Comparison of ENCODE assay signal across 12 mouse cellular contexts in genomic region chr2:71250841-71251240, GRCm38 (mm10). TPM values are rescaled to one million over a fixed set of nuclear protein-coding genes. Genes with fewer than 3 reads are reported as not detected.
DNase-seq lines count a peak whose midpoint lies in the region; ATAC-seq and TF ChIP-seq lines count a peak whose summit lies in the region.
"Had no signal": no experiment of that assay in that cellular context is flagged by ENCODE, and none has a peak within 500 bp of the region (broad histone marks: within the 10 kb centered on the region; RNA-seq: fewer than 3 reads in every experiment).

No protein-coding gene starts in this region.

- H3K4me1 ChIP-seq in hindbrain, postnatal 0 days (ENCODE audit: insufficient read depth, low read length), result 0 out of 2 replicates have a peak, but pooled peaks cover 5% of the 10 kb centered on the region
- peaks cover 2% of the 10 kb centered on the region; the same call in 1 of the 2 replicates for H3K4me1 ChIP-seq in hindbrain, embryonic 16.5 days (ENCODE audit: control insufficient read depth, insufficient read depth, low read depth, low read length)
- no peaks in the 10 kb centered on the region for H3K4me1 ChIP-seq in midbrain, embryonic 14.5 days (ENCODE audit: control insufficient read depth, insufficient read depth, low read length)
- no peaks in the 10 kb centered on the region for H3K4me1 ChIP-seq in midbrain, embryonic 16.5 days (ENCODE audit: control insufficient read depth, insufficient read depth, low read length)
- H3K4me1 ChIP-seq: neural tube, embryonic 12.5 days had no signal

- 79% methylated on average over 5 of the region's 5 CpGs for WGBS in hindbrain, postnatal 0 days
- WGBS in hindbrain, embryonic 16.5 days, result 79% methylated on average over 5 of the region's 5 CpGs
- WGBS in midbrain, embryonic 14.5 days, result 82% methylated on average over 5 of the region's 5 CpGs
- WGBS in midbrain, embryonic 16.5 days, result 80% methylated on average over 5 of the region's 5 CpGs

- H3K27ac ChIP-seq in hindbrain, postnatal 0 days, result no peak overlapping the region
- H3K27ac ChIP-seq in hindbrain, embryonic 16.5 days (ENCODE audit: low read depth, low read length), result no peak overlapping the region
- no peak overlapping the region for H3K27ac ChIP-seq in midbrain, embryonic 14.5 days (replicated peaks; ENCODE audit: low read depth, low read length)
- no peak overlapping the region for H3K27ac ChIP-seq in midbrain, embryonic 16.5 days (ENCODE audit: low read length)
- H3K27ac ChIP-seq: neural tube, embryonic 12.5 days had no signal

- no peak for ATAC-seq in hindbrain, postnatal 0 days
- ATAC-seq in hindbrain, embryonic 16.5 days, result no peak
- ATAC-seq in midbrain, embryonic 14.5 days (ENCODE audit: low FRiP score, low TSS enrichment), result no peak
- ATAC-seq in midbrain, embryonic 16.5 days, result no peak

- no peaks in the 10 kb centered on the region for H3K27me3 ChIP-seq in hindbrain, postnatal 0 days (ENCODE audit: insufficient read depth, low read length)
- no peaks in the 10 kb centered on the region for H3K27me3 ChIP-seq in hindbrain, embryonic 16.5 days (replicated peaks; ENCODE audit: control insufficient read depth, insufficient read depth, low read length)
- H3K27me3 ChIP-seq in midbrain, embryonic 14.5 days (ENCODE audit: control insufficient read depth, insufficient read depth, low read length), result no peaks in the 10 kb centered on the region
- no peaks in the 10 kb centered on the region for H3K27me3 ChIP-seq in midbrain, embryonic 16.5 days (ENCODE audit: control insufficient read depth, insufficient read depth, low read depth, low read length)
- H3K27me3 ChIP-seq: neural tube, embryonic 12.5 days had no signal

- H3K4me3 ChIP-seq in hindbrain, postnatal 0 days (ENCODE audit: low read length), result no peak overlapping the region
- no peak overlapping the region for H3K4me3 ChIP-seq in hindbrain, embryonic 16.5 days (ENCODE audit: low read length)
- H3K4me3 ChIP-seq in midbrain, embryonic 14.5 days (replicated peaks; ENCODE audit: low read depth, low read length), result no peak overlapping the region
- no peak overlapping the region for H3K4me3 ChIP-seq in midbrain, embryonic 16.5 days (ENCODE audit: low read depth, low read length)
- H3K4me3 ChIP-seq: neural tube, embryonic 12.5 days had no signal

- H3K9ac ChIP-seq in hindbrain, postnatal 0 days (replicated peaks; ENCODE audit: low read length), result no peak overlapping the region
- no peak overlapping the region for H3K9ac ChIP-seq in hindbrain, embryonic 16.5 days (ENCODE audit: low read depth, low read length)
- no peak overlapping the region for H3K9ac ChIP-seq in midbrain, embryonic 14.5 days (replicated peaks; ENCODE audit: low read length)
- no peak overlapping the region for H3K9ac ChIP-seq in midbrain, embryonic 16.5 days (ENCODE audit: low read depth, low read length)
- H3K9ac ChIP-seq: neural tube, embryonic 12.5 days had no signal

- peaks cover 53% of the 10 kb centered on the region; the same call in 1 of the 2 replicates for H3K36me3 ChIP-seq in hindbrain, postnatal 0 days (ENCODE audit: insufficient read depth, low read length)
- peaks cover 18% of the 10 kb centered on the region for H3K36me3 ChIP-seq in hindbrain, embryonic 16.5 days (ENCODE audit: control insufficient read depth, insufficient read depth, low read length)
- peaks cover 79% of the 10 kb centered on the region for H3K36me3 ChIP-seq in midbrain, embryonic 14.5 days (ENCODE audit: control insufficient read depth, insufficient read depth, low read length)
- H3K36me3 ChIP-seq in midbrain, embryonic 16.5 days (ENCODE audit: control insufficient read depth, insufficient read depth, low read length), result peaks cover 18% of the 10 kb centered on the region

- no peak overlapping the region for H3K4me2 ChIP-seq in hindbrain, postnatal 0 days (ENCODE audit: low read depth, low read length)
- H3K4me2 ChIP-seq in hindbrain, embryonic 16.5 days (ENCODE audit: low read length), result no peak overlapping the region
- no peak overlapping the region for H3K4me2 ChIP-seq in midbrain, embryonic 14.5 days (ENCODE audit: low read length)
- no peak overlapping the region for H3K4me2 ChIP-seq in midbrain, embryonic 16.5 days (ENCODE audit: low read length)
- H3K4me2 ChIP-seq: neural tube, embryonic 12.5 days had no signal

- peak; percentile 39 for DNase-seq in hindbrain, postnatal 0 days (ENCODE audit: low spot score)
- DNase-seq in midbrain, embryonic 14.5 days, result peak; percentile 59
- peak; percentile 56 for DNase-seq in adipocyte (ENCODE audit: low spot score)
- peak; percentile 20 for DNase-seq in retina, postnatal 7 days (ENCODE audit: low read depth, low spot score)
- DNase-seq in natural killer cell, adult 2 months (ENCODE audit: low spot score in 2 of 2), result no peak
- DNase-seq: cerebellum, adult 2 months; heart, postnatal 4 days; lung, postnatal 10 days; spleen, adult 18-20 months had no signal

- H3K9me3 ChIP-seq in hindbrain, postnatal 0 days (ENCODE audit: low read length), result no peaks in the 10 kb centered on the region
- no peaks in the 10 kb centered on the region for H3K9me3 ChIP-seq in hindbrain, embryonic 16.5 days (ENCODE audit: control insufficient read depth, low read length)
- no peaks in the 10 kb centered on the region for H3K9me3 ChIP-seq in midbrain, embryonic 14.5 days (ENCODE audit: control insufficient read depth, low read length)
- no peaks in the 10 kb centered on the region for H3K9me3 ChIP-seq in midbrain, embryonic 16.5 days (replicated peaks; ENCODE audit: control insufficient read depth, low read length, poor library complexity, severe bottlenecking)
- H3K9me3 ChIP-seq: neural tube, embryonic 12.5 days had no signal

- TF ChIP-seq CTCF in hindbrain, postnatal 0 days (IDR thresholded peaks at IDR 0.05; ENCODE audit: low read depth), result peak; percentile 73

RNA-seq across cellular contexts. Expression of gene Dync1i2, which starts 39.3 kb away (rescaled TPM):
- total RNA-seq in hindbrain, postnatal 0 days (2014; rRNA removed), result 108 and 126 TPM in 2 replicates
- 164 and 170 TPM in 2 replicates for polyA plus RNA-seq in hindbrain, postnatal 0 days (2015; fragmentation: Nextera tagmentation; extraction: Ambion mirVana)
- 145 and 167 TPM in 2 replicates for polyA plus RNA-seq in hindbrain, embryonic 16.5 days (2015; fragmentation: Nextera tagmentation; extraction: Ambion mirVana)
- polyA plus RNA-seq in midbrain, embryonic 14.5 days (2014; fragmentation: Nextera tagmentation; extraction: Ambion mirVana), result 184 and 231 TPM in 2 replicates
- 190 and 199 TPM in 2 replicates for polyA plus RNA-seq in midbrain, embryonic 16.5 days (2015; fragmentation: Nextera tagmentation; extraction: Ambion mirVana)

Comparison
In these comparisons a context has a peak if more than half of its experiments do, and no peak if none do; other contexts are left out.
1. DNase-seq: peak in hindbrain, postnatal 0 days (single experiment), midbrain, embryonic 14.5 days (single experiment), adipocyte (single experiment) and retina, postnatal 7 days (single experiment); none in natural killer cell, adult 2 months (0 of 2).